Mouse (Mus musculus) neural tube, embryonic 13.5 days (tissue): Measurements from ENCODE around the gene Pgr. TPM values are rescaled to one million over a fixed set of nuclear protein-coding genes. Genes with fewer than 3 reads are reported as not detected.

Experiments used
- ATAC-seq: fragments of 200-750 bp; cut with Nextera tagmentation; 2 replicates; pipeline ENCODE4 v1.8.0; 2017; ENCODE audit warnings: low read depth, mild to moderate bottlenecking, moderate TSS enrichment, moderate library complexity
- H3K27ac ChIP-seq: fragments of 300-500 bp; sonication (generic); replicated peaks from 2 replicates; pipeline ENCODE4 v1.5.1; 2015; ENCODE audit warnings: moderate library complexity, mild to moderate bottlenecking, inconsistent platforms
- H3K27me3 ChIP-seq: fragments of 300-500 bp; sonication (generic); 2 replicates; pipeline ENCODE4 v1.6.1; 2015; ENCODE audit warnings: mild to moderate bottlenecking, inconsistent platforms
- H3K36me3 ChIP-seq: fragments of 300-500 bp; sonication (generic); 2 replicates; pipeline ENCODE4 v1.6.1; 2015; ENCODE audit warnings: mild to moderate bottlenecking, inconsistent platforms
- H3K4me1 ChIP-seq: fragments of 300-500 bp; sonication (generic); replicated peaks from 2 replicates; pipeline ENCODE4 v1.6.1; 2015; ENCODE audit warnings: inconsistent platforms
- H3K4me2 ChIP-seq: fragments of 300-500 bp; sonication (generic); 2 replicates; pipeline ENCODE4 v1.6.1; 2015; ENCODE audit warnings: inconsistent platforms, mild to moderate bottlenecking, moderate library complexity
- H3K4me3 ChIP-seq: fragments of 300-500 bp; sonication (generic); 2 replicates; pipeline ENCODE4 v1.5.1; 2015; ENCODE audit warnings: mild to moderate bottlenecking, inconsistent platforms
- H3K9ac ChIP-seq: fragments of 300-500 bp; sonication (generic); 2 replicates; pipeline ENCODE4 v1.6.1; 2015; ENCODE audit warnings: moderate library complexity, mild to moderate bottlenecking, inconsistent platforms
- H3K9me3 ChIP-seq: fragments of 300-500 bp; sonication (generic); 2 replicates; pipeline ENCODE4 v1.6.1; 2016; ENCODE audit warnings: inconsistent platforms
- WGBS: fragments of 180-500 bp; shearing (Covaris S2); methylation state at CpG from one replicate; pipeline ENCODE4 v1.1.7; 2015; 5-methylcytosine and 5-hydroxymethylcytosine counted together
- polyA plus RNA-seq: library from polyadenylated mRNA; unstranded; fragments of >200 nt; fragmentation: Nextera tagmentation; extraction: Ambion mirVana; gene quantifications from 2 replicates; pipeline ENCODE4 v1.2.1, GENCODE M21; 2015

The Pgr gene
- polyA plus RNA-seq, 1 experiment from 2014 or later = 1.3 TPM

DNA sequence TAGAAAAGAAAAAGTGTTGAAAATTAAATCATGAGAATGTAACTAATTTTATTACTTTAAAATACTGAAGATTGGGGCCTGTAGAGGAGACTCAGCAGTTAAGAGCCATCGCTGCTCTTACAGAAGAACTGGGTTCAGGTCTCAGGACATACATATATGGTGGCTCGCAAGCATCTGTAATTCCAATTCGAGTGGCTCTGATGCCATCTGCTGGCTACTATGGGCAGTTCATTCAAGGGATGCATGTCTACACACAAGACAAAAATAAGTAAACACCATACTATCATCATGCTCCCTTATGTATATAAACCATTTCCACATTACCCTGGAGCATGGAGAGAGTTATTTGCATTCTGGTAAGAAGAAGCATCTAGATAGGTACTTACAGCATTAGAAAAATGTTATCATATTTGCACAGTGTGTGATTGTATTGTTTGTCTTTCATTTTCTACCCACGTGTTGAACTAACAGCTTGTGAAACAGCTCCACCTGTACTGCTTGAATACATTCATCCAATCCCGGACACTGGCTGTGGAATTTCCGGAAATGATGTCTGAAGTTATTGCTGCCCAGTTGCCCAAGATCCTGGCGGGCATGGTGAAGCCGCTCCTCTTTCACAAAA, 65.0 kb downstream of the Pgr start:
- H3K36me3 ChIP-seq = no peaks in the 10 kb centered on the region
- H3K4me2 ChIP-seq = no peak overlapping the region
- WGBS = 71% methylated on average over 8 of the region's 8 CpGs
- H3K9ac ChIP-seq = no peak overlapping the region
- no peak for ATAC-seq
- H3K4me1 ChIP-seq = no peaks in the 10 kb centered on the region
- H3K27me3 ChIP-seq = no peaks in the 10 kb centered on the region
- H3K9me3 ChIP-seq = no peaks in the 10 kb centered on the region
- H3K4me3 ChIP-seq = no peak overlapping the region
- no peak overlapping the region for H3K27ac ChIP-seq

DNA sequence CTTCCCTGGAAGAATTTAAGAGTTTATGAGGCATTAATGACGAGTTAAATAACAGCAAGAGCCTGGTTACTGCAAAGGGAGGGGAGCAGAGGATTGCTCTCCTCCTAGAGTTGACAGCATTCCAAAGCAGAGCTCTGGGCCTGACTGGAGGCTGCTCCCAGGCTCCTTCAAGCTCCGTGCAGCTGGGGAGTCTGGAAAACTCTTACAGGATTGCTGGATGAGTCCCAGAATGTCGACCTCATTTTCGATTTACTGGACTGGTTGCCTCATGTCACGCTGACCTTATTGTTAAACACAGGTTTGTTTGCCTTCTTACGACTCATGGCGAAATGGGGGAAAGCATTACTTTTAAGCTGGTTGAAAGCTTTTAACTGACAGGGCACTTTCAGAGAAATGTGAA, 70.6 kb downstream of the Pgr start:
- H3K36me3 ChIP-seq = no peaks in the 10 kb centered on the region
- no peaks in the 10 kb centered on the region for H3K27me3 ChIP-seq
- no peak for ATAC-seq
- no peak overlapping the region for H3K4me3 ChIP-seq
- no peaks in the 10 kb centered on the region for H3K4me1 ChIP-seq
- H3K9me3 ChIP-seq = no peaks in the 10 kb centered on the region
- H3K9ac ChIP-seq = no peak overlapping the region
- H3K4me2 ChIP-seq = no peak overlapping the region
- WGBS = 63% methylated on average over 7 of the region's 7 CpGs
- H3K27ac ChIP-seq = no peak overlapping the region

- 79% methylated on average over 2 of the region's 2 CpGs for WGBS
- no peak for ATAC-seq
- Histone ChIP-seq H3K4me2 (no peak within 1 kb of the TSS), H3K27me3 (no peaks in the 10 kb centered on the region), H3K9ac (no peak within 1 kb of the TSS), H3K4me1 (no peaks in the 10 kb centered on the region), H3K9me3 (no peaks in the 10 kb centered on the region), H3K27ac (no peak within 1 kb of the TSS), H3K36me3 (no peaks in the 10 kb centered on the region), H3K4me3 (no peak within 1 kb of the TSS)
Observed at GRCm38 (mm10) chr9:8971491-8971890, 71.9 kb downstream of the Pgr start, which contains the start of gene Gm16485. TSS of gene Gm16485 (plus strand) at chr9:8971791.

DNA sequence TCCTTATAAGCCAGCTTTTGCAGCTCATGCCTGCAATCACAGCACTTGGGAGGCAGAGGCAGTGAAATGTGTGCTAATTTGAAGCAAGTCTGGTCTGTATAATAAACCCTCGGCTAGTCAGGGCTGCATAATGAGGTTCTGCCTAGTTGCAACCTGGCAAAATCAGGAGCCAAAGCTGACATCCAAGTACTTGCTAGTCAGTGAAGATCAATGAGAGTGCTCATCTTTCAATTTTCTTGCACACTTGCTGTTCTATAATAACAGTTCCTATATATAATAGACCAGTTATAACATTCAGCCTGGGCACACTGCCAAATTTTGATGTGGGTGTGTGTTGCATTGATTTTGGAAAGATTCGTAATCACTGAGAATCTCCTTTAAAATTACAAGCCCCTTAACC, 78.1 kb downstream of the Pgr start:
- 56% methylated on average over 2 of the region's 2 CpGs for WGBS
- H3K9me3 ChIP-seq = no peaks in the 10 kb centered on the region
- no peaks in the 10 kb centered on the region for H3K4me1 ChIP-seq
- no peak overlapping the region for H3K27ac ChIP-seq
- H3K27me3 ChIP-seq = no peaks in the 10 kb centered on the region
- no peaks in the 10 kb centered on the region for H3K36me3 ChIP-seq
- H3K9ac ChIP-seq = no peak overlapping the region
- no peak overlapping the region for H3K4me2 ChIP-seq
- ATAC-seq = no peak
- no peak overlapping the region for H3K4me3 ChIP-seq

DNA sequence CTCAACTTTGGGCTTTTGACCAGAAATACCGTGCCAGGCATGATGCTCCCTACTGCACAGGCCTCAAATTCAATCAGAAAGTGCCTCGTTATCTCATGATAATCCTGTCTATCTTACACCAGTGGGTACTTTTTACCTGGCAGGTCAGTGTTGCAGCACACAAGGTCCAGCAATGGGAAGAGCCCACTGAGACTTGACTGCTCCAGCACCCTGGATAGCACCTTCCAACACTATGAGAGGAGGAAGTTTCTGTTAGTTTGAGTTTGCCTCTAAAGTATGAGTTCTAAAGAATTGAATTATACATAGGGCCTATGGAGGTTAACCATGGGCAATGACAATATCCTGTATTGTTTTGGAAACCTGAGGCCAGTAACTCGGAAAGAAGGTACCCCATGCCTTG, 82.7 kb downstream of the Pgr start:
- no peaks in the 10 kb centered on the region for H3K36me3 ChIP-seq
- H3K4me3 ChIP-seq = no peak overlapping the region
- WGBS = 81% methylated on average over 3 of the region's 3 CpGs
- no peak overlapping the region for H3K4me2 ChIP-seq
- H3K9me3 ChIP-seq = no peaks in the 10 kb centered on the region
- H3K4me1 ChIP-seq = no peaks in the 10 kb centered on the region
- no peaks in the 10 kb centered on the region for H3K27me3 ChIP-seq
- no peak overlapping the region for H3K27ac ChIP-seq
- ATAC-seq = no peak
- no peak overlapping the region for H3K9ac ChIP-seq

- no peaks in the 10 kb centered on the region for H3K4me1 ChIP-seq
- H3K27ac ChIP-seq = no peak overlapping the region
- WGBS = 89% methylated on average over 2 of the region's 2 CpGs
- no peak for ATAC-seq
- H3K9ac ChIP-seq = no peak overlapping the region
- no peaks in the 10 kb centered on the region for H3K27me3 ChIP-seq
- H3K4me2 ChIP-seq = no peak overlapping the region
- H3K9me3 ChIP-seq = no peaks in the 10 kb centered on the region
- H3K4me3 ChIP-seq = no peak overlapping the region
- H3K36me3 ChIP-seq = 0 out of 2 replicates have a peak, but pooled peaks cover 4% of the 10 kb centered on the region
Observed at GRCm38 (mm10) chr9:8996494-8996893, 96.9 kb downstream of the Pgr start.

GRCm38 (mm10) chr9:9001170-9001569, 101.5 kb downstream of the Pgr start:
- Histone ChIP-seq H3K9me3 (no peaks in the 10 kb centered on the region), H3K27ac (no peak overlapping the region), H3K27me3 (no peaks in the 10 kb centered on the region), H3K4me2 (no peak overlapping the region), H3K4me3 (no peak overlapping the region), H3K4me1 (no peaks in the 10 kb centered on the region), H3K36me3 (peaks cover 10% of the 10 kb centered on the region; the same call in 1 of the 2 replicates), H3K9ac (no peak overlapping the region)
- no peak for ATAC-seq

DNA sequence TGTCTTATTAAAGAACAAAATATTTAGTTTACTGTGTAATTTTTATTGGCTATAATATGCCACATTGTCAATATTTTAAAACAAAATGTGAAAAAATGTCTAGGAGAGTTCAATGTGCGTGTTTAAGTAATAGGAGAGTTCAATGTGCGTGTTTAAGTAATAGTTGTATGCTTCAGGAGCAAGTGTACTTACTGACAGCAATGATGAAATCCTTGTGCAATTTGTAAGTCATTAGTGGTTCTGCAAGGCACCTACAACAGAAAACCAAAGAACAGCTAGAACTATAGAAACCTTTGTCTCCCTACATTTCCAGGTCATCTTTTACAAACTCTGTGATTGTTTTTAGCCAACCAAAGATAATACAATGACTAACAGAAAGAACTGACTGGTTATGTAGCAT, 115.5 kb downstream of the Pgr start:
- no peak overlapping the region for H3K4me2 ChIP-seq
- no peaks in the 10 kb centered on the region for H3K27me3 ChIP-seq
- no peaks in the 10 kb centered on the region for H3K4me1 ChIP-seq
- 89% methylated on average over 2 of the region's 2 CpGs for WGBS
- H3K36me3 ChIP-seq = 0 out of 2 replicates have a peak, but pooled peaks cover 5% of the 10 kb centered on the region
- H3K9me3 ChIP-seq = 0 out of 2 replicates have a peak, but pooled peaks cover 2% of the 10 kb centered on the region
- no peak overlapping the region for H3K9ac ChIP-seq
- H3K4me3 ChIP-seq = no peak overlapping the region
- no peak overlapping the region for H3K27ac ChIP-seq
- no peak for ATAC-seq

Other genes with a start within 250 kb of the Pgr start
- gene Gm16485, start 72.0 kb downstream of the Pgr start, polyA plus RNA-seq = 0.21 and 0.26 TPM in 2 replicates